Mouse (Mus musculus): ENCODE results near the gene Lgals9.
"Not testable (repeated sequence)": the region's sequence is repeated elsewhere in the genome, so short reads cannot be mapped to it uniquely, and the experiment has no call there.

Lgals9 gene

DNA sequence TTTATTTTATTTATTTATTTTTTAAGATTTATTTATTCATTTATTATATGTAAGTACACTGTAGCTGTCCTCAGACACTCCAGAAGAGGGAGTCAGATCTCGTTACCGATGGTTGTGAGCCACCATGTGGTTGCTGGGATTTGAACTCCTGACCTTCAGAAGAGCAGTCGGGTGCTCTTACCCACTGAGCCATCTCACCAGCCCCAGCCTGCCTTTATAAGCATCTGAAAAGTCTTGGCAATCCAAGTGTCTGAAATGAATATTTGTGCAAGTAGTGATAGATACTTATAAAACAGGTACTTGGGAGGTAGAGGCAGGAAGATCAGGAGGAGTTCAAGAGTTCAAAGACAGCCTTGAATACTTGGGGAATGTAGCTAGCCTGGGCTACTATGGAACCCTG lies 22.6 kb upstream of the Lgals9 start:
- DNase-seq (ENCODE audit: low spot score), result not testable (repeated sequence)

DNA sequence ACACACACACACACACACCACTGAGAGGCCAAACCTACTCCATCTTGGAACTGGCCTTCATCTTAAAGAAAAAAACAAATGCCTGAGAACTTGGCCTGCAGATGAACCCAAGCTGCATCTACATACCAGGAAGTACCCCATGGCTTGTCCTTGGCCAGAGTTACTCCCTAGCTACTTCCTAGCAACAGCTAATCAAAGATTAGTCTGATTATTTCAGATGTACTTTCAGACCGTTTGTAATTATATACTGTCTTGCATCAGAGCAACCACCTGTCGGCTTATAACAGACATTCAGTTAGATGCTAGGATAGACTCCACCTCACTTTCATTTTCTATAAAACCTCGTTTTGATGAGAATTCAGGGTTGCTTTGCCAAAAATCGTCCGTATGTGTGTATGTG lies 21.7 kb upstream of the Lgals9 start:
- no peak for DNase-seq (ENCODE audit: low spot score)

DNA sequence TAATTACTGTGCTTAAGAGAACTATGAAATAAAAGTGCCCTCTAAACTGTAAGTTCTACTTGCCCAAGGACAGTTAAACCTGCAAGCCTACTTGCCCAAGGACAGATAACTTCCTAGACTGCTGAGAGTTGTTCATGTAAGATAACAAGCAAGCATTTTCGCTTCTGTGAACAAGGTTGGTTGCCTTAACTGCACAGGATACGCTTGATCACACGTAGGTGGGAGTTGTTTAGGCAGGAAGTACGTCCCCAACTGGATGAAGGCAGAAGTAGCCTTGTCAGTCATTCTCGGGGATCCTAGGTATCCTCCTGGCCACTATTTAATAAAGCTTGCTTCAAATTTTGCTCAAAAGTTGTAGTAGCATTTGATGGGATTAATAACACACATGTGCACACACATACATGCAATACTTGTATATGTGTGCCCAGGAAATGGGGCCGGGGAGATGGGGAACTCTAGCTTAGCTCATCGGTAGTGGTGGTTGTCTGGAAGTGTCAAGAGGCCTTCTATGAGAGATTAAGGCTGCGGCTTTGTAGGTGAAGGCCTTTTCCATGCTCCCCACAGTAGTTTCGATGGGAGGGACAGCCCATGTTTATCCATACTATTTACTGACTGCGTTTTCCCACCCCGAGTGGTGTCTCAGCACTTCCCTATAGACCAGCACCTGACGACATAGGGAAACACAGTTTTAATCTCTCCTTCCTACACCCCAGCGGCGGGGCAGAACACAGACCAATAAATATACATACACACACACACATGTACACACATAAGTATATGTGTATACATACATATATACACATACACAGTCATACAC lies 21.0 kb upstream of the Lgals9 start:
- no peak for DNase-seq (ENCODE audit: low spot score)

DNA sequence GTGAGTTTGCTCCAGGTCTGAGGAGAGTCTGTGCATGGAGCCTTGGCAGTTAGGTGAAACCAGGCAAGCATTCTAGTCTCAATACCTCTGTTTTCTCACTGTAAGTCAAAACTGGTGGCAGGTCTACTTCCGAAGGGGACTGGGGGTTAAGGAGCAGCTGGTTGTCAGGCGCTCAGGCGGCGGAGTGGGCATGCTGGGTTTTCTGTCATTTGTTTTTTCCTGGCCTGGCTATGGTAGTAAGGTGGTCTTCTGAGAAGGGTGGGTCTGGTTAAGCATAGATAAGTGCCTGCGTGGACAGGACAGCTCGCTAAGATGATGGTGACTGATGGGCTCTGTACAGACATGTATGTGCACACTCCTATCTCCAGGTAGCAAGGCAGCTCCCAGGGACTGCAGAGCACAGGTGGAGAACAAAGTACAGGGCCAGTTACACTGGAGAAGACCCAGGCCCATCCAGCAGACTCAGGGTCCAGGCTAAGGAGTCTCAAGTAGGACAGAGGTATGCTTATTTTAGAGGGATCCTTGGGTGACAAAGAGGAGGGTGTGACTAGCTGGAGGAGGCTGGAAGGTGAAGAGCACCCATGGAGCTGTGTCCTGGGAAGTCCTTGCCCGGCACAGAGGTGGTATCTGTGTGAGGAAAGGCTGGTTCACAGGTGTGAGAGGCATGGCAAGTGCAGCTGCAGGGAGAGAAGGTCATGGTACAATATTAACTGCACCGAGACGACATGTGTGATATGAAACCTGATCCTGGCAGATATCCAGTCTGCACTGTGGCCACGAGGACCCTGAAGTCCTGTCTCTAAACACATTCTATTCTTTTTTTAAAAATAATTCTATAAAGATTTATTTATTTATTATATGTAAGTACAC lies 19.3 kb upstream of the Lgals9 start:
- DNase-seq (ENCODE audit: low spot score), result no peak

DNA sequence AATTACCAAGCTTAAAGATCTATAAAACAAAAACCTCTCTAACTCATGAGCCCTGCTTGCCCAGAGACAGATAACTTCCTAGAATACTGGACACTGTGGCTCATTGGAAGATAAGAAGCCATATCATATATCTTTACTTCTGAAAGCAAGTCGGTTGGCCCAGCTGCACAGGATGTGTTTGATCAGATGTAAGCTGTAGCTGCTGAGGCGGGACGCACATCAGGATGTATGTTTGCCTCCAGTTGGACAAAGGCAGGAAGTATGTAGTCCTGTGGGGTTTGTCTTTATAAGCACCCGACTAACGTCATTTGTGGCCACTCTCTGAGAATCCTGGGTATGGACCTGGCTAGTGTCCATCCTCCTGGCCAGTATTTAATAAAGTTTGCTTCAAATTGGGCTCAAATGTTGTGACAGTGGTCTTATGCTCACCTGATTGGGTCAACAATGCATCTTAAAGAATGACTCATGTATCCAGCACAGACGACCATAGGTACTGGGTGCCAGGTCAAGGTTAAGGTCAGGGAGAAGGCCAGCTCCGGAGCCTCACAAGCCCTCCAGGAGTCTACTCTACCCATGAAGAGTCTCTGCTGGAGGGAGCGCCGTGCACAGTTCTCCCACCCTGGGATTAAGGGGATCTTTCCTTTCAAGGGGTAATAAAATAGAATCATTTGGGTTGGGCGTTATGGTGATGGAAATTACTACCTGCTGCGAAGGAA lies 18.5 kb upstream of the Lgals9 start:
- DNase-seq (ENCODE audit: low spot score), result no peak

DNA sequence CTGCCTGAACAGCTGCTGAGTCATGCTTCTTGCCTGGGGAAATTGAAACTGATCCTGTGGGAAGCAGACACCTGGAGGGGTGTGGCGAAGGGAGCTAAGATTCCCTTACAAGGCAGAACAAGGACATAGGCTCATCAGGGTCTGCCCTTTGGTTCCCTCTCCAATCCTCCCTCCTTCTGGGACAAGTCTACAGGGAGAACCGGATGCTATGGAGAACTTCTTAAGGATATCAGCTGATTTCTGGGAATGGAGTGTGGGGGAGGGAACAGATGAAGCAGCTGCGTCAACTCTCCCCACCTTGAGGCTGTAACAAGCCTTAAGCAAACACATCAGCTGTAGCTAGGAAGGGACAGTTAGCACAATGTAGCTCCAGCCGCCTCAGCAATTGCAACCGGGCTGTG lies 17.8 kb upstream of the Lgals9 start:
- DNase-seq (ENCODE audit: low spot score), result no peak

DNA sequence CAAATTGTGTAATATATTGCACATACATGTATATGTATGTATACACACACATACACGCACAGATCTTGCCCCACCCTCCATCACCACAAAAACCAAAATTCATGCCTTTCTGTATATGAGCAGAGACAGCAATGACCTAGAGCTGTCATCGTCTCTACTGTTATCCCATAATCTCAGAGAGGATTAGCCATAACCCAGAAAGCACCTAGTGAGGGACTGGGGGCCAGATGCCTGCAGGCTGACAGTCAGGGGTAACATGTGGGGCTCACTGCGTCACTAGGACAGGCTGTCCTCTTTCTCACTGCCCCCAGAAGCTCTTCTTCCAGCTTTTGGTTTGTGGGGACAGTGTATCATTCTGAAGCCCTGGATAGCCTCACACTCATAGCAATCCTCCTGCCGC lies 17.1 kb upstream of the Lgals9 start:
- no peak for DNase-seq (ENCODE audit: low spot score)

DNA sequence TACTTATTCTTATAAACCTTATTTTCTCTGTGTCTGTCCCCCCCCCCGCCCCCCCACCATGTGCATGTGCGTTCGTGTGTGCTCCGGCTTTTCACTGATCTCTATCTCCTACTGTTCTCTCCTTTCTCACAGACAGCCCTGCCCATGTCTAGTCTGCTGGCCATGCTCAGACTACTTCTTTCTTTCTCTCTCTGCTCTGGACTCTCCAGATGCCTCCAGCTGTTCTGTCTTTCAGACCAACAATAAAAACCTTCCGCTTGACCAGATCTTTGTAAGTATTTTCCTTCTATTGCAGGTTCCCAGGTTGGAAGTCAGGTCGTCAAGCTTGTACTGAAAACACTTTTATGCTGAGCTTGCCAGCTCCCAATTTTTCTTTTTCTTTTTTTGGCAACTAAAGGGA lies 14.4 kb upstream of the Lgals9 start:
- no peak for DNase-seq (ENCODE audit: low spot score)

DNA sequence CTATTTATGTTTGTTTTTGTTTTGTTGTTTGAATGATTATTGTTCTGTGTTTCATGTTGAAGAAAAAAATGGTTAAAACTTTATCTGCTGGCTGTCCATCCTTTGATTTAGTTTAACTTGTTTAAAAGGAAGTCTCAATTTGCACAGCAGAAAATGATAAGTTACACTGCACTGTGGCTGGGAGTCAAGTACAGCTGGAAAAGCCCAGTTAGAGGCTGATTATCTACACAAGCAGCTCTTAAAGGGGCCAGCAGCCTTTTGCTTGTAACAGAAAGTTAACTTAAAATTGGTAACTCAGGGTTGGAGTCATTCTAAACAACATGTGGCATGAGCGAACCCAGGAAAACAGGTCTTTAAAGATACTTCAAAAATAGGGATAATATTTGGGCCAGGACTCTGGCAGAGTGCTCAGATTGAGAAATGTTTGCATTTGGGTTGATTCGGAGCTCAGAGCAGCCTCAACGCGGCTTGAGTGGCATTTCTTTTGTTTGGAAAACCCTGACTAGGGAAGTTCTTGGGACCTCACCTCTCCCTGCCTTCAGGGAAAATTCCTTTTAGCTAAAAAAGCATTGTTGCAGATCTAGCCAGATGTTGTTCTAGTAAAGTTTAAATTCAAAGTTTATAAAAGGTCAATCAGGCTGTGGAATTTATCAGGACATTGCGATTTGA lies 6.3 kb upstream of the Lgals9 start:
- DNase-seq (ENCODE audit: low spot score), result not testable (repeated sequence)

DNA sequence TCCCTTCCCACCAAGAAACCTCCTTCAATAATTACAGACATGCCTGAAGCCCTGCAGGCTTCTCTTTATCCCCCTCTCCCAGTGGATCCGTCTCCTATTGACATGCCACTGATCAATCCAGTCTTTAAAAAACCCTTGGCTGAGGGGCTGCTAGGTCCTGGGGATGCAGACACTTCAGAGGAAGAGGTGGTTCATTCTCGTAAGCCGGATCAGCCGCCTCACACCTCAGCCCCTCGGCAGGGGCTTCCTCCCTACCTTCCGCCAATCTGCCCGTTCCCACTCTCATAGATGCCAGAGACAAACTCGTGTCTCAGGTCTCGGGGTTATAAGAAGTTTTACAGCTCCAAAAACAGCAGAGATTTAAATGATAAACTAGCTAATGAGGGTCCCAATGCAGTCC lies 5.3 kb upstream of the Lgals9 start:
- no peak for DNase-seq (ENCODE audit: low spot score)

DNA sequence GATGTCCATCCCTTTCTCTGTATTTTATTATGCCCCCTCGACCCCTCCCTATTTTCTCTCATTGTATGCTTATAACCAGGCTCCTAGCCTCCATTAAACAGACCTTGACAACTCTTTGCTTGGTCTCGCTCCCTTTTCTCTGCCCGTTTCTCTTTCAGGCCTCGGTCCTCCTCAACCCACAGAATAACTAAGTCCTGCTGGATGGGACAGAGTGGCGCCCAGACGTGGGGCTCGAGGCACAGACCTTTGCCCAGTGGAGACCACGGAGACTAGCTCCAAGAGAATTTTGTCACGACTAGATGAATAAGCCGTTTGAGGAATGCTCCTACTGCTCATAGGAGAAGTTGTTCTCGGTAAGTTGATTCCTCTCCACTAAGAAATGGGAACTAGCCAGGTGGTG lies 4.5 kb upstream of the Lgals9 start:
- DNase-seq (ENCODE audit: low spot score), result not testable (repeated sequence)

DNA sequence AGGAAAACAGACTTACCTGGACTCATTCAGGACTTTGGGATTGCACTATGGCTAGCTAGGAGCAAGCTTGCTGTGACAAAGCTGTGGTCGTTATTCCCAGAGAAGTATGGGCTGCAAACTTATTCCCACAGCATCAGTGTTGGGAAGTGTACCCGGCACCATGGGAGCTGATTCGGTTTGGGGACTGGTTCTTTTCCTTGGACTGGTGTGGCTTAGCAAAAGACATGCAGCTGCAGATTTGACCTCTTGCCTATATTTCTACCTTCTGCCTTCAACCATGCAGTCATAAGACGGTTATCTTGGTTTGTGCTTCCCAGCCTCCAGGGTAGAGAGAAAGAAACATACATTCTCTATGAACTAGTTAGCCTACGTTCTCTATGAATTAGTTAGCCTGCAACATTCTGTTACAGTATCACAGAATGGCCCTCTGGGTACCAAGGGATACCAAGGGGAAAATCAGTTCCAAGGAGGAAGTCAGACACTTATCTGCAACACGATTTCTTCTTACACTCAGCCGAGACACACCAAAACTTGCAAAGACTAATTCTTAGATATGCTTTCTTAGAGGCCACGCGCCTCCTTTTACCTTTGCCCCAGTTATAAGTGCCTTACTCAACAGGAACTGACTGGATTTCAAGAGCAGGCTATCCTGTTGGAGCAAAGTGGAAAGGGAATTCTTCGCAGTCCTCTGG lies 1.7 kb upstream of the Lgals9 start:
- DNase-seq (ENCODE audit: low spot score), result no peak

DNA sequence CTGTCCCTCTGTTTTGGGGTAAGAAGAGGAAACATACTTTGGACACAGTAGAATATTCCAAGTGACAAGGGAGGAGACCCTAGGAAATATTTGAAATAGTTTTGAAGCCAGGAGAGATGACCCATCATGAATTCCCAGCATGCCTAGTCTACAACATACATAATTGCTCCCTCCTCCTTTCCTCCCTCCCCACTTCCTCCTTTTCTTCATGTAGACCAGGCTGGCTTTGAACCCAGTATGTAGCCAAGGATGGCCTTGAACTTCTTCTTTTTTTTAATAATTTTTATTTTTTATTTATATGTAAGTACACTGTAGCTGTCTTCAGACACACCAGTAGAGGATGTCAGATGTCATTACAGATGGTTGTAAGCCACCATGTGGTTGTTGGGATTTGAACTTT lies 759 bp upstream of the Lgals9 start:
- DNase-seq (ENCODE audit: low spot score), result no peak

DNA sequence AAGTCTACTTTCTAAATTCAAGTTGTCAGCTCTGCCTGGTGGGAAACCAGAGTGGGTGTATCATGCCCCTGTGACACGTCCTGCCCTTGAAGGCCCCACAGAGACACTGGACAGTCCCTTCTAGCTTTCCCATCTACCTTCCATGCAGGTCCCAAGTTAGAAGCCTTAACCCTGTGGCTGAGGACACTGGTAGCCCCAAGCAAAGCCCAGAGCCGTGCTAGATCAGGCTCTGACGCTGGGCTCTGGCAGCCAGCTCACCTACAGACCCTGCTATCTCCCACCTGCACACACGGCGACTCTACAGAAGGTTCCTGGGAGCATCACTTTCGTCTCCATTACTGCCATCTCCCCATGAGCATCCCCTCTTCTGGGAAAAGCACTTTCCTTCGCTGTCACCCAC lies 1.2 kb downstream of the Lgals9 start:
- DNase-seq (ENCODE audit: low spot score), result no peak

DNA sequence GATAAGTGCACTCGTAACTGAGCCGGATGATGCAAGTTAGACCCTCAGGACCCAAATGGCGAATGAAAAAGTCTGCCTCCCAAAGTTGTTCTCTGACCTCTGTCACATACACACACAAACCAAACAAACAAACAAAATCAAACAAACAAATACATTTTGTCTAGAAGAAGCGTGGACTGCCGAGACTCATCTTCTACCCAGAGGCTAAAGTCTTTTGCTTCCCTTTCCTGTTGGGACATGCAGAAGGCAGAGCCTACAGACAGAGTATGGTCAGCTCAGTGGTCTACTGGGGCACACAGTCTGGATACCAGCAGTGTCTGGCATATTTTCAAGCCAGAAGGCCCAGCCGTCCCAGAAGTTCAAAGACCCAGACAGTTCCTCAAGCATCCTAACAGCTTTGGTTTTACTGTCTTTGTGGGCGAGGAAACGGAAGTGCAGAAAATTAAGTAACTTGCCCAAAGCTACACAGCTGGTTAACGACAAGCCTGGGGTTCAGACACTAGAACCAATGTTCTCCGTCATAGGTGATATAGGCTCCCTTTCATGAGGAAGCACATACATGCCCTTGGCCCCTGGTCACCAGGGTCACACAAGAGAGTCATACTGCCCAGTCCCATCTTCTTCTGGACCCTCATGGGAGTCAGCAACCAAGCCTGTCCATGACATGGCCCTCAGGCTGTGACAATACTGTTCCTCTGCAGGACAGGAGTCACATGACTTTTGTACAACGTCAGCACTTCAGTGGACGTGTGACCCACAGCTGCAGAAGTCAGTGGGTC lies 2.0 kb downstream of the Lgals9 start:
- DNase-seq (ENCODE audit: low spot score), result no peak

DNA sequence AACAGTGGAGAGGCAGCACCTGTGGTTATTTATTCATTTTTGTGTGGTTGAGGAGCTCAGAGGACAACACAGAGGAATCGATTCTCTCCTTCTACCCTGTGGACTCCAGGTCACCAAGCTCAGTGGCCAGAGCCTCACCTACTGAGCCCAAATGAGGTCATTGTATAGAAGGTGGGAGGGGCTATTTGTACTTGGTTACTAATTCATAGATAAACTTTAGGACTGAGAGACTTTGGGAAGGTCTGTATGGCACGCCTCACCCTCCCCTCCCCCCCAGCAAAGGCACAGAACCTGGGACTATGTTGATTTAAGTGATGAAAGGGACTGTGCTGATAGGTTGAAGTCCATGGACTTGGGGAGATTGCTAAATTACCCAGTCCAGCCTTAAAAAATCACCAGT lies 2.7 kb downstream of the Lgals9 start:
- DNase-seq (ENCODE audit: low spot score), result no peak

DNA sequence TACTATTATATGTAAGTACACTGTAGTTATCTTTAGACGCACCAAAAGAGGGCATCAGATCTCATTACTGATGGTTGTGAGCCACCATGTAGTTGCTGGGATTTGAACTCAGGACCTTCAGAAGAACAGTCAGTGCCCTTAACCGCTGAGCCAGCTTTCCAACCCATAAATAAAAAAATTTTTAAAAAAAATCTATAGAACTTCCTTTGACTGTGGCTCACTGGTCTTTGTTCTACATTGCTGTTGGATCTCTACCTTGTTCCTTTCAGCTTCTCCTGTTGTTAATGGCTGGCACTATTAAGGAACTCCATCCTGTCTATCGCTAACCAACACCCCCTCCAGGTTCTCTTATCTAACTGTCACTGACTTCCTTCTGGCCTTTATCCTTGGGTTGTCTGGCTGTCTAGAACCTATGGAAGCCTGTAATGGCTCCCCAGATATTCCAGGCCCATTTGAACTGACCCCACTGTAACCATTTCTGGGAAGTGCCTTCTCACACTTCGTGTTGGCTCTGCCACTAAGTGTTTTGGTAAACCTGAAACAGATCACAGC lies 4.6 kb downstream of the Lgals9 start:
- DNase-seq (ENCODE audit: low spot score), result no peak

DNA sequence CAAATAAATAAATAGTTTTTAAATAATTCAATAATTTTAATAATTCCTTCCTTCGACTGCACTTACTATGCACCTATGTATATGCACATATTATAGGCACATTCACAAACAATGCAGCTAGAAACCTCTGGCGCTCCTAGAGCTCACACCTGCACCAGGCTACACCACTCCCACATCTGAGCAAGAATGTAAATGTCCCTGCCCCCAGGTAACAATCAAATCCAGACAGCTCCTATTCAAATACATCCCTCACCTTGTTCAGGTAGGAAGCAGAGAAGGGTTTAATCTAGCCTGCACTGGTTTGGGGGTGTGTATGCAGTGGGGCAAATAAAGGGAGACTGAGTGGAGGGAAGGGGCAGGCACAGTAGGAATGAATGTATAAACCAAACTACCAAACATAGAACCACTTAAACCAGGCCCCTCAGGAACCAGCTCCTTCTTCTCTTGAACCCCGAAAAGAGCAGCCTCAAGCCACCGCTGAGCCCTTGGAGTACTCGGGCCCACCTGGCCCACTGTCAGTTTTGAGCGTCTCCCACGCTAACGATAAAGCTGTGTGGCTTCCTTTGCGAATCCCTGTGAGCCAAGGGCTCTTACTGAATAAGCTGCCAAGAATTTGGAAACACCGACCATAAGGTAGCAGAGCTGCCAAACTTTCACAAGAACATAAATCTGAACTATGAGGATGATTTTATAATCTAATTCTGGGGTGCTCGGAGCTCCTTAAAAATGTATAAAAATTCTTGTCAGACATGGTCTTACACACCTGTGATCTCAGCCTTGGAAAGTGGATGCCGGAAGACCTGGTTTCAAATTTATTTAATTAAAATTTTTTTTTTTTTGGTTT lies 6.3 kb downstream of the Lgals9 start:
- DNase-seq (ENCODE audit: low spot score), result no peak

DNA sequence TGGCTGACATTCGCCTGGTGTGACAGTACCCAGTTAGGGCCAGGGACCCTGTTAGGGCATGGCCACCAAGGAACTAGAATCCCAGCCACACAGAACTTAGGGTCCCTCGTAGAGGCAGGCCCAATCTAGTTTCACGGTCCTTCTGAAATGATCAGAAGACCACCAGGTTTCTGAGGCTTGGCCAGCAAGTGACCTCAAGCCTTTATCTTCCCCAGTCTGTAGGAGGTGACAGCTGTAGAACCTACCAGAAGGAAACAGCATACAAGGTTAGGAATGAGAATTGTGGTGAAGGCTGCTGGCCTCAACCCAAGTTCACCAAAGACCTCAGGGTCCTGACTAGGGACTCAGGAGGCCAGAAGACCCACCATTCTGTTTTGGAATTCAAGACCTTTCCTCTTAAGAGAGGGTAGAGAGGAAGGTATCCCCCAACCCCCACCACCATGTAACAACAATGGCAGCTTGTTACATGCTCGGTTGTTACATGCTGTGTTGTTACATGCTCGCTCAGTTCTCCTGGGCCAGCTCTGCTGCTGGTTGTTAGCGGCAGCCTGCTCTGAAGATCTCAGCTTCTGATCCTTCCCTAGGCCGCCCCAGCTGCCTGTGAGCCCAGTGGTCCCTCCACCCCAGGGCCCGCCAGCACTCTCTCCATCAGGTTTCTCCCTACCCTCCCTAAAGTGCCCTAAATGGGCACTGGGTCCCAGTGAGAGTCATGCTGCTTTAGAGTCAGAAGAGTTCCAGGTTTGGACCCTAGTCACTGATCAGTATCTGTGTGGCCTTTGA lies 7.8 kb downstream of the Lgals9 start:
- no peak for DNase-seq (ENCODE audit: low spot score)
